Mouse (Mus musculus) CH12.LX (cell line): ENCODE data around the gene Amigo1. TPM values are rescaled to one million over a fixed set of nuclear protein-coding genes. Genes with fewer than 3 reads are reported as not detected.

Experiments
- DNase-seq: peaks from one replicate; pipeline ENCODE4 v3.0.0-alpha.2; 2013; ENCODE audit errors: extremely low read depth
- H3K27ac ChIP-seq: 2 replicates; pipeline ENCODE4 v1.5.1; 2012; ENCODE audit warnings: low read depth, mild to moderate bottlenecking, control low read depth, moderate library complexity; ENCODE audit not compliant: insufficient read depth
- H3K27me3 ChIP-seq: replicated peaks from 2 replicates; pipeline ENCODE3; 2012; ENCODE audit warnings: inconsistent platforms
- H3K36me3 ChIP-seq, 2 experiments: replicated peaks in 1 of 2; 2 replicates each; pipeline versions ENCODE3 to v1.6.1; 2012; ENCODE audit warnings: inconsistent platforms in 1 of 2, low read length in 1 of 2, mild to moderate bottlenecking in 1 of 2, mixed read lengths in 1 of 2, moderate library complexity in 1 of 2; ENCODE audit not compliant: control insufficient read depth in 1 of 2, insufficient read depth in 1 of 2
- H3K4me1 ChIP-seq, 2 experiments: 2 replicates each; pipeline ENCODE4 v1.6.1; 2012; ENCODE audit warnings: inconsistent platforms in 1 of 2, moderate library complexity in 1 of 2; ENCODE audit not compliant: insufficient read depth in 2 of 2, control insufficient read depth in 1 of 2
- H3K4me2 ChIP-seq: 2 replicates; pipeline ENCODE4 v1.6.1; 2012; ENCODE audit warnings: low read depth, mild to moderate bottlenecking, control low read depth; ENCODE audit not compliant: poor library complexity, insufficient read depth, severe bottlenecking
- H3K4me3 ChIP-seq, 3 experiments: fragments of 150-350 bp in 1 of 3; sonication (generic) in 1 of 3; replicated peaks in 1 of 3; 2 replicates each; pipeline versions ENCODE3 to v1.5.1; 2011 to 2012; ENCODE audit warnings: low read depth in 2 of 3, low read length in 2 of 3, mild to moderate bottlenecking in 2 of 3, moderate library complexity in 2 of 3, control low read depth in 1 of 3, improper control_type of control experiment in 1 of 3, inconsistent platforms in 1 of 3, mixed read lengths in 1 of 3; ENCODE audit not compliant: poor library complexity in 1 of 3
- H3K79me2 ChIP-seq: replicated peaks from 2 replicates; pipeline ENCODE4 v1.6.1; 2012; ENCODE audit warnings: mild to moderate bottlenecking, moderate library complexity; ENCODE audit not compliant: control insufficient read depth, poor library complexity, insufficient read depth, severe bottlenecking; ENCODE audit errors: extremely low read depth
- H3K9ac ChIP-seq: 2 replicates; pipeline ENCODE4 v1.6.1; 2012; ENCODE audit warnings: low read depth, mild to moderate bottlenecking, control low read depth, moderate library complexity; ENCODE audit not compliant: insufficient read depth
- H3K9me3 ChIP-seq: replicated peaks from 2 replicates; pipeline ENCODE3; 2012; ENCODE audit warnings: low read length, inconsistent platforms, mixed read lengths
- BHLHE40 ChIP-seq: IDR thresholded peaks from 2 replicates; pipeline ENCODE4 v1.6.1; 2011; ENCODE audit warnings: mild to moderate bottlenecking, low read depth, low read length, improper control_type of control experiment
- E2F4 ChIP-seq: IDR thresholded peaks from 2 replicates; pipeline ENCODE4 v1.6.1; 2011; ENCODE audit warnings: low read depth, low read length, improper control_type of control experiment; ENCODE audit not compliant: insufficient replicate concordance
- GABPA ChIP-seq: IDR thresholded peaks from 2 replicates; pipeline ENCODE4 v1.6.1; 2012; ENCODE audit warnings: low read depth, low read length, improper control_type of control experiment, inconsistent platforms; ENCODE audit not compliant: insufficient replicate concordance
- HCFC1 ChIP-seq: IDR thresholded peaks from 2 replicates; pipeline ENCODE4 v1.6.1; 2012; ENCODE audit warnings: low read depth, mild to moderate bottlenecking, inconsistent platforms, low read length, improper control_type of control experiment
- IRF4 ChIP-seq: IDR thresholded peaks from 2 replicates; pipeline ENCODE4 v1.6.1; 2014; ENCODE audit warnings: low read depth, mild to moderate bottlenecking, inconsistent platforms, low read length, improper control_type of control experiment
- JUND ChIP-seq: conservative IDR thresholded peaks from 2 replicates; pipeline ENCODE4 v1.6.1; 2011; ENCODE audit warnings: low read depth, low read length, improper control_type of control experiment
- MAFK ChIP-seq: IDR thresholded peaks from 2 replicates; pipeline ENCODE4 v1.6.1; 2011; ENCODE audit warnings: low read length, improper control_type of control experiment; ENCODE audit not compliant: insufficient replicate concordance
- NELFE ChIP-seq: IDR thresholded peaks from 2 replicates; pipeline ENCODE4 v1.6.1; 2011; ENCODE audit warnings: low read depth, low read length, improper control_type of control experiment
- NRF1 ChIP-seq: IDR thresholded peaks from 2 replicates; pipeline ENCODE4 v1.6.1; 2014; ENCODE audit warnings: low read depth, mild to moderate bottlenecking, inconsistent platforms, low read length, improper control_type of control experiment, moderate library complexity
- PAX5 ChIP-seq: IDR thresholded peaks from 2 replicates; pipeline ENCODE4 v1.6.1; 2012; ENCODE audit warnings: low read length, inconsistent platforms, mixed read lengths
- RAD21 ChIP-seq: IDR thresholded peaks from 2 replicates; pipeline ENCODE4 v1.6.1; 2011; ENCODE audit warnings: low read depth, mild to moderate bottlenecking, low read length, improper control_type of control experiment, moderate library complexity
- SIN3A ChIP-seq: IDR thresholded peaks from 2 replicates; pipeline ENCODE4 v1.6.1; 2012; ENCODE audit warnings: low read length, improper control_type of control experiment, inconsistent platforms
- SMC3 ChIP-seq: IDR thresholded peaks from 2 replicates; pipeline ENCODE4 v1.6.1; 2011; ENCODE audit warnings: low read depth, low read length, improper control_type of control experiment
- TBP ChIP-seq: conservative IDR thresholded peaks from 2 replicates; pipeline ENCODE4 v1.6.1; 2011; ENCODE audit warnings: low read depth, low read length, improper control_type of control experiment
- TCF12 ChIP-seq: IDR thresholded peaks from 2 replicates; pipeline ENCODE4 v1.6.1; 2014; ENCODE audit warnings: low read depth, mild to moderate bottlenecking, inconsistent platforms, low read length, improper control_type of control experiment
- UBTF ChIP-seq: IDR thresholded peaks from 2 replicates; pipeline ENCODE4 v1.6.1; 2012; ENCODE audit warnings: low read depth, mild to moderate bottlenecking, inconsistent platforms, low read length, improper control_type of control experiment, moderate library complexity
- USF1 ChIP-seq: IDR thresholded peaks from 2 replicates; pipeline ENCODE4 v1.6.1; 2014; ENCODE audit warnings: low read depth, mild to moderate bottlenecking, inconsistent platforms, low read length, improper control_type of control experiment
- USF2 ChIP-seq: conservative IDR thresholded peaks from 2 replicates; pipeline ENCODE4 v1.6.1; 2011; ENCODE audit warnings: low read depth, low read length, improper control_type of control experiment
- ZC3H11A ChIP-seq: IDR thresholded peaks from 2 replicates; pipeline ENCODE4 v1.6.1; 2012; ENCODE audit warnings: low read depth, mild to moderate bottlenecking, inconsistent platforms, low read length, improper control_type of control experiment
- ZKSCAN1 ChIP-seq: IDR thresholded peaks from 2 replicates; pipeline ENCODE4 v1.6.1; 2012; ENCODE audit warnings: low read depth, inconsistent platforms, low read length, improper control_type of control experiment, borderline replicate concordance
- ZMIZ1 ChIP-seq: IDR thresholded peaks from 2 replicates; pipeline ENCODE4 v1.6.1; 2012; ENCODE audit warnings: low read depth, mild to moderate bottlenecking, inconsistent platforms, low read length, improper control_type of control experiment
- ZNF384 ChIP-seq: IDR thresholded peaks from 2 replicates; pipeline ENCODE4 v1.6.1; 2012; ENCODE audit warnings: low read depth, low read length, improper control_type of control experiment, inconsistent platforms
- dilution Hi-C: fragments of 300-500 bp; cut with MboI; formaldehyde crosslinking; loops from 2 replicates; pipeline ENCODE4 v1.14.3; 2020; ENCODE audit warnings: low sequenced_read_pairs; ENCODE audit not compliant: extremely low pct_unique_long_range_greater_than_20kb, extremely low pct_ligation_motif_present
- in situ Hi-C: fragments of 300-500 bp; cut with MboI; formaldehyde crosslinking; loops from 3 replicates; pipeline ENCODE4 v1.14.3; 2019; ENCODE audit warnings: low sequenced_read_pairs, low pct_ligation_motif_present, low pct_unique_long_range_greater_than_20kb, mixed read lengths
- polyA plus RNA-seq: library from polyadenylated mRNA; unstranded; fragments of >175 nt; gene quantifications from 2 replicates; pipeline ENCODE4 v1.2.1, GENCODE M21; 2012; ENCODE audit warnings: low read depth; ENCODE audit not compliant: insufficient read length
- total RNA-seq, 2 experiments: library from RNA; depleted of rRNA; stranded (reverse); fragments of 300-350 nt in 1 of 2; fragments of >200 nt in 1 of 2; gene quantifications; 2 replicates each; pipeline ENCODE4 v1.2.3; 2012 to 2014

Amigo1 gene
- total and polyA plus RNA-seq, 3 experiments, result 0.21 to 0.59 TPM; not detected in 1

DNA sequence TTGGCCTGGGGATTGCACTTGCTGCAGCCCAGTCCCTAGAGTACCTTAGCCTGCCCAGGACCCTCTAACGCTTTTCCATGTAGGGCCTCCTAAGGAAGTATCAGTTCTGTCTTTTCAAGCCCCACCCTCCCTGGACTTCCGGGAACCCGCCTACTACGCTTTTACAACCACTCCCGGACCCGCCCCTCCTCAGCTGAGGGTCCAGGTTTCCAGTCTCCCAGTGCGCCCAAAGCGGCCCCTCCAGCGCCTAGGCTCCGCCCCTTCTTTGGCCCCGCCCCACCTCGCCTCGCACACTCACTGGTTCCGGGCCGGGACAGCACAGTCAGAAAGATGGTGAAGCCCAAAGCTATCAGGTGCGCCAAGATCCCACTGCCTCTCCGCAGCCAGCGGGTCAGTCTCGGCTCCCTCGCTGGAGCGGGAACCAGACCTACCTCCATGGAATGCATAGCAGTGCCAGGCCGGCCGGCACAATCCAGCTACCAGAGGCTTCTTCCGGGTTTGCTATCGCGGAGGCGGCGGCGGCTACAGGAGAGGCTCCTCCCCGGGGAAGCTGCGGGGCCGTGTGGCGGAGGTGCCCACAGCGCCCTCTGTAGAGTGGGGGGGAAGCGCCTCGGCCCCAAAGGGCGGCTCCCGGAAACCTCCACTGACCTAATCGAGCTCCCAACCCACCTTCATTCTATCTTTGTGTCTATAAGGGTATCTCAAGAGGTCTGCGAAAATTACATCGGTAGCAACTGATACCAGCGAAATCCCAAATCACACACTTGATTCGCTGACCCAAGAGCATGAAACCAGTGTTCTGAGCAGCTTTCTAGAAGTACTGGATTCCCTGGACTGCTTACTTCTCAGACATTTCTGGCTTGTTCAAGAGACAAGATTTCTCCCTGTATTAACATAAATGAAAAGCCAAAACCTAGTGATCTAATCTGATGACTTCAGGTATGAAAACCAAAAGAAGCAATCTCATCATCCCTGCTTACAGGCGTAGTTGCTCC lies 14.5 kb downstream of the Amigo1 start, which contains the start of gene Cyb561d1 (continued):
- TF ChIP-seq BHLHE40, result peak; percentile 7; the same call in 1 of the 2 replicates
- no peak; the same call in 1 of the 2 replicates for TF ChIP-seq RAD21
- TF ChIP-seq JUND, result no peak
- no peak for TF ChIP-seq GABPA
- no peak; the same call in 1 of the 2 replicates for TF ChIP-seq ZMIZ1
- TF ChIP-seq ZNF384, result no peak
- TF ChIP-seq TBP, result 0 out of 2 replicates have a peak, but pooled peaks have one; percentile 19
- TF ChIP-seq PAX5, result no peak
- no peak for TF ChIP-seq UBTF
- TF ChIP-seq NELFE, result no peak; the same call in 1 of the 2 replicates
- TF ChIP-seq ZC3H11A, result no peak
- TF ChIP-seq IRF4, result peak; percentile 97
- peak; percentile 58; the same call in 1 of the 2 replicates for TF ChIP-seq HCFC1
- TF ChIP-seq, all 38 proteins: peak for 20

GRCm38 (mm10) chr3:108202506-108202905 lies 16.4 kb downstream of the Amigo1 start:
- TF ChIP-seq NRF1 (no peak), ZNF384 (no peak)
- H3K27ac ChIP-seq, result no peak overlapping the region
- no peaks in the 10 kb centered on the region for H3K9me3 ChIP-seq
- no peak overlapping the region for H3K4me2 ChIP-seq
- peaks cover 6 to 28% of the 10 kb centered on the region in 2 experiments for H3K4me1 ChIP-seq
- peaks cover 24 to 77% of the 10 kb centered on the region in 2 experiments for H3K36me3 ChIP-seq
- no peak for DNase-seq
- in situ Hi-C loops (no loop called here), dilution Hi-C loops (no loop called here)
- H3K79me2 ChIP-seq, result no peaks in the 10 kb centered on the region; the same call in 1 of the 2 replicates
- H3K9ac ChIP-seq, result no peak overlapping the region
- no peak overlapping the region for H3K4me3 ChIP-seq
- no peaks in the 10 kb centered on the region for H3K27me3 ChIP-seq

- TF ChIP-seq ZC3H11A, result no peak
- TF ChIP-seq E2F4, result no peak
- TF ChIP-seq MAFK, result no peak
- no peak for TF ChIP-seq SIN3A
- no peak for TF ChIP-seq TBP
- no peak for TF ChIP-seq SMC3
- TF ChIP-seq UBTF, result no peak
- no peak for TF ChIP-seq USF1
- no peak for TF ChIP-seq PAX5
- TF ChIP-seq USF2, result no peak
- TF ChIP-seq JUND, result no peak
- no peak for TF ChIP-seq NRF1
- no peak for TF ChIP-seq TCF12
- no peak for TF ChIP-seq GABPA
- no peak for TF ChIP-seq HCFC1
- TF ChIP-seq ZKSCAN1, result no peak
- Histone ChIP-seq H3K4me2 (no peak overlapping the region), H3K36me3 (peaks cover 24 to 76% of the 10 kb centered on the region in 2 experiments), H3K9me3 (no peaks in the 10 kb centered on the region), H3K27me3 (no peaks in the 10 kb centered on the region), H3K9ac (no peak overlapping the region), H3K79me2 (no peaks in the 10 kb centered on the region; the same call in 1 of the 2 replicates), H3K4me3 (no peak overlapping the region), H3K27ac (no peak overlapping the region), H3K4me1 (peaks cover 6 to 29% of the 10 kb centered on the region in 2 experiments)
- DNase-seq, result no peak
- dilution Hi-C loops (no loop called here), in situ Hi-C loops (no loop called here)
Observed at GRCm38 (mm10) chr3:108203212-108203611, 17.1 kb downstream of the Amigo1 start.
